Mouse (Mus musculus) bone marrow, adult 2 months (tissue): ENCODE results near the gene Cep128.

Experiments used
- CTCF ChIP-seq: fragments of 200-500 bp; IDR thresholded peaks from 2 replicates; pipeline ENCODE4 v1.5.1; 2011; ENCODE audit warnings: low read length, control low read depth; ENCODE audit not compliant: control insufficient read depth, insufficient read depth
- POLR2A ChIP-seq: fragments of 200-500 bp; IDR thresholded peaks from 2 replicates; pipeline ENCODE4 v1.6.1; 2011; ENCODE audit warnings: low read depth, mild to moderate bottlenecking, control low read depth, low read length, borderline replicate concordance; ENCODE audit not compliant: control insufficient read depth

DNA sequence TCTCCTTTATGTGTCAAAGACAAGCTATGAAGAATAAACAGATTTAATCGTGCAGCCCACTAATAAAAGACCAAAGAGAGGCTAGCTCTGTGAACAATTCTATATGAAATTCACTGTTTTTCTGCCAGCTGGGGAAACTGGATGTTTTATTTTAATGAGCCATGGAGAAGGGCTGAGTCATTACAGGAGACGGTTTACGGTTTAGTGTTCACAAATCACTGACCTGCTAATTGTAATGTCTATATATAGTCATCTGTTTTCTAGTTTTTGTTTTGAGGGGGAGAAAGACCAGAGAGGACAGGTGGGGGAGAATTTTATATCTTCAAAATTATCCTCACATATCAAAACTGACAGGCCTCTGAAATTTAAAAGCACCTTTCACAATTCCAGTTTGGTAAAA lies 212.6 kb downstream of the Cep128 start:
- TF ChIP-seq POLR2A (no peak), CTCF (no peak)
